Mouse (Mus musculus) liver, embryonic 11.5 days (tissue): Measurements from ENCODE around the gene Usp18. TPM values are rescaled to one million over a fixed set of nuclear protein-coding genes. Genes with fewer than 3 reads are reported as not detected.

Experiments
- ATAC-seq: fragments of 200-750 bp; cut with Nextera tagmentation; replicated peaks from 2 replicates; pipeline ENCODE4 v1.8.0; 2017; ENCODE audit warnings: moderate number of reproducible peaks, mild to moderate bottlenecking, moderate TSS enrichment, moderate library complexity; ENCODE audit not compliant: low FRiP score
- DNase-seq: peaks from one replicate; pipeline ENCODE4 v3.0.0-alpha.2; 2017; ENCODE audit warnings: low spot score
- H3K27ac ChIP-seq: fragments of 300-500 bp; sonication (generic); 2 replicates; pipeline ENCODE4 v1.5.1; 2014; ENCODE audit warnings: mild to moderate bottlenecking, low read depth, low read length, control low read depth
- H3K27me3 ChIP-seq: fragments of 300-500 bp; sonication (generic); replicated peaks from 2 replicates; pipeline ENCODE4 v1.6.1; 2014; ENCODE audit warnings: low read length, mixed read lengths; ENCODE audit not compliant: control insufficient read depth, insufficient read depth
- H3K36me3 ChIP-seq: fragments of 300-500 bp; sonication (generic); 2 replicates; pipeline ENCODE4 v1.6.1; 2014; ENCODE audit warnings: mild to moderate bottlenecking, low read length, moderate library complexity, mixed read lengths; ENCODE audit not compliant: control insufficient read depth, insufficient read depth
- H3K4me1 ChIP-seq: fragments of 300-500 bp; sonication (generic); replicated peaks from 2 replicates; pipeline ENCODE4 v1.6.1; 2014; ENCODE audit warnings: low read length, mixed read lengths; ENCODE audit not compliant: control insufficient read depth, insufficient read depth
- H3K4me2 ChIP-seq: fragments of 300-500 bp; sonication (generic); 2 replicates; pipeline ENCODE4 v1.6.1; 2014; ENCODE audit warnings: mild to moderate bottlenecking, control low read depth, moderate library complexity
- H3K4me3 ChIP-seq: fragments of 300-500 bp; sonication (generic); 2 replicates; pipeline ENCODE4 v1.5.1; 2014; ENCODE audit warnings: low read depth, low read length, control low read depth
- H3K9ac ChIP-seq: fragments of 300-500 bp; sonication (generic); 2 replicates; pipeline ENCODE4 v1.6.1; 2014; ENCODE audit warnings: low read depth, low read length, control low read depth
- H3K9me3 ChIP-seq: fragments of 300-500 bp; sonication (generic); 2 replicates; pipeline ENCODE4 v1.6.1; 2016; ENCODE audit warnings: low read length, inconsistent platforms, mixed read lengths; ENCODE audit not compliant: control insufficient read depth
- WGBS: fragments of 180-500 bp; shearing (Covaris S2); extraction: QIAGEN DNeasy Blood & Tissue Kit; methylation state at CpG from one replicate; pipeline ENCODE4 v1.1.7; 2014; 5-methylcytosine and 5-hydroxymethylcytosine counted together
- polyA plus RNA-seq: library from polyadenylated mRNA; unstranded; fragments of >200 nt; fragmentation: Nextera tagmentation; extraction: Ambion mirVana; gene quantifications from 2 replicates; pipeline ENCODE4 v1.2.1, GENCODE M21; 2014

The Usp18 gene
- polyA plus RNA-seq, 1 experiment from 2014 or later, result 3.6 TPM

GRCm38 (mm10) chr6:121300504-121300903, 54.8 kb downstream of the Usp18 start:
- WGBS, result 46% methylated on average over 9 of the region's 9 CpGs
- Histone ChIP-seq H3K4me1 (no peaks in the 10 kb centered on the region), H3K27me3 (no peaks in the 10 kb centered on the region), H3K9me3 (no peaks in the 10 kb centered on the region), H3K4me2 (peak overlapping the region; percentile 46), H3K4me3 (peak overlapping the region; percentile 23), H3K36me3 (no peaks in the 10 kb centered on the region), H3K9ac (no peak overlapping the region), H3K27ac (peak overlapping the region; percentile 6; the same call in 1 of the 2 replicates)
- ATAC-seq (peak; percentile 71), DNase-seq (no peak)

DNA sequence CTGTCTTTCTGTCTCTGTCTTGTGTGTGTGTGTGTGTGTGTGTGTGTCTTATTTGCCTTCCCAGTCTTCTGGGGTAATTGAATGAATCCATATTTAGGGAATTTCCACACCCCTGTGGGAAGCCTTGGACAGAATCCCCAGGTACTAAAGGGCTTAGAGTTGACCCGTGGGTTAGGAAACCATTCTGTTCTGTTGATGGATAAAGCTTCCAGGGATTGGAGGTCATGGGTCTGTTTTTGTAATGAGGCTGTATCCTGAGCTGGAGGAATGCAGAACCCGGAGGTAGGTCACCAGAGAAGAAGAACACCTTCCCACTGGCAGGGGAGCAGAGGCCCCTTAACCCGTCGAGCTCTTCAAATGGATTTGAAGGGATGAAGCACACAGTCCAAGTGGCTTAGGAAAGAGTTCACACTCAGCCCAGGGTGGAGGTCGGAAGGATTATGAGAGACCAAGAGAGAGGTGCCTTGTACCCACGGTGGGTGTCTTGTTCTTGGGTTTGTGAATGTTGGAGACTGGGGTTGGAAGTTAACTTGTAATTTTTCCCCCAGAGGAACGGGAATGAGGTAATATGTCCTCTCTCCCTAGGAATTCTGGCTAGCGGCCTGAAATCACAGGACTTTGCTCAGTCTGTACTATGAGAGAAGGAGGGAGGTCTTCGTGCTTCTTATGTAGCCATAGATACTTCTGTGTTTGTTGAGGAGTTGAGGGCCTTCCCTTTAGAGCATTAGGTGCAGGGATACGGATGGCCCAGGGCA, 57.9 kb downstream of the Usp18 start:
- no peak for DNase-seq
- Histone ChIP-seq H3K9ac (no peak overlapping the region), H3K27ac (no peak overlapping the region), H3K27me3 (no peaks in the 10 kb centered on the region), H3K4me2 (no peak overlapping the region), H3K36me3 (no peaks in the 10 kb centered on the region), H3K4me3 (no peak overlapping the region), H3K9me3 (no peaks in the 10 kb centered on the region), H3K4me1 (no peaks in the 10 kb centered on the region)
- ATAC-seq, result no peak
- WGBS, result 67% methylated on average over 10 of the region's 10 CpGs

- no peak overlapping the region for H3K27ac ChIP-seq
- no peak overlapping the region for H3K4me2 ChIP-seq
- H3K9ac ChIP-seq, result no peak overlapping the region
- H3K9me3 ChIP-seq, result no peaks in the 10 kb centered on the region
- H3K4me3 ChIP-seq, result no peak overlapping the region
- 67% methylated on average over 9 of the region's 9 CpGs for WGBS
- DNase-seq (no peak), ATAC-seq (no peak)
- H3K4me1 ChIP-seq, result no peaks in the 10 kb centered on the region; the same call in 1 of the 2 replicates
- no peaks in the 10 kb centered on the region for H3K36me3 ChIP-seq
- H3K27me3 ChIP-seq, result no peaks in the 10 kb centered on the region
Measured at GRCm38 (mm10) chr6:121304630-121305029, 58.9 kb downstream of the Usp18 start.

DNA sequence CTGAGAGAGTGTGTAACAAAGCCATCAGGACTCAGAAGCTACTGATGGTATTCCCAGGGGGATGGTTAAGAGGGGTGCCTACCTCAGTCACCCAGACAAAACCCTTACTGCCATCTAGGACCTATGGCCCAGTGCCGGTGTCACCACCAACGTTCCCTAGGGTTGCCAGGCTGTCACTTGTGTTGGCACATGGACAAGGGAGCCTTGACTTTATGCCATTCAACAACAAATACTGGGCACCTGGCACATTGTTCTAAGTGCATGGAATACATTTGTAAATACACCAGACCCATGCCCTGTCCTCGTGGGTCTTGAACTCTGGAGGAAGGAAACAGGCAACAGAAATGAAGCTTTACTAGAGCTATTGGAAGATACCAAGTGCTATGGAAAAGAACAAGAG, 59.9 kb downstream of the Usp18 start:
- H3K9ac ChIP-seq, result no peak overlapping the region
- no peaks in the 10 kb centered on the region; the same call in 1 of the 2 replicates for H3K4me1 ChIP-seq
- H3K9me3 ChIP-seq, result no peaks in the 10 kb centered on the region
- H3K36me3 ChIP-seq, result no peaks in the 10 kb centered on the region
- H3K27ac ChIP-seq, result no peak overlapping the region
- 79% methylated on average over 3 of the region's 3 CpGs for WGBS
- ATAC-seq (no peak), DNase-seq (no peak)
- H3K27me3 ChIP-seq, result no peaks in the 10 kb centered on the region
- H3K4me2 ChIP-seq, result no peak overlapping the region
- H3K4me3 ChIP-seq, result no peak overlapping the region

DNA sequence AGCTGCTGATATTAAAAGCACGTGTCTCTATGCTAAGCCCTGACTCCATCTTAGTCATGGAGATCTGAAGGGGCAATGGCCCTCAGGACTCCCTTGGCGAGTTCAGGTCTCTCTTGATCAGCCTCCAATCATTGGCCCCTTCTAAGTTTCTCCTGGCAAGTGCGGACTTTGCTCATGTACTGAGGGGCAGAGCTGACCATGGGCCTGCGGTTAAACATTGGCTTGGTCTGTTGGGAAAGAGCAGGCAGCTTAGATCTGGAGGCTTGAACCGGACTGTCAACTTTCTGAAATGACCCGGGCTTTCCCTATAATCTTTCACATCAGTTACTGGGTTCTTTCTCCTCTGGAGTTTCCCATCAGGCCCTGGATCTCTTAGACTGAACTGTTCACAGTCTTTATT, 65.3 kb downstream of the Usp18 start:
- Histone ChIP-seq H3K9me3 (no peaks in the 10 kb centered on the region), H3K27me3 (no peaks in the 10 kb centered on the region), H3K4me1 (no peaks in the 10 kb centered on the region; the same call in 1 of the 2 replicates), H3K27ac (peak overlapping the region; percentile 43; the same call in 1 of the 2 replicates), H3K4me3 (no peak overlapping the region), H3K4me2 (no peak overlapping the region), H3K36me3 (no peaks in the 10 kb centered on the region), H3K9ac (no peak overlapping the region)
- 66% methylated on average over 6 of the region's 6 CpGs for WGBS
- ATAC-seq (peak; percentile 71; the same call in 1 of the 2 replicates), DNase-seq (no peak)

DNA sequence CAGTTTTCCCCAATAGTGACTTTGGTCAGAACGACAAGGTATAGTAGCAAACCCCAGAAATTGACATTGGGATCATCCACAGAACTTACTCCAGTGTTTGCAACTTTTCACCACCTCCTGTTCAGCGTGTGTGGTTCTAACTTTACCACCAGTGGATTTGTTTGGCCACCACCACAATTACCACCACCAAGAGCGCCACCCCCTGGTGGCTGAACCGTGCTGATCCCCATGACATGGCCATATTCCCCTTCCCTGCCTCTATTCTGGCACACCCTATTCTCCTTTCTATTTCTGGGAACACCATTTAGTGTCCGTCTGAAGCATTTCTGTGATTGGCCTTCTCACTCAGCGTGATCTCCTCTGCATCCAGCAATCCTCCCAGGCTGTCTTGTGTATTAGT, 73.4 kb downstream of the Usp18 start:
- Histone ChIP-seq H3K27me3 (no peaks in the 10 kb centered on the region), H3K9me3 (no peaks in the 10 kb centered on the region), H3K36me3 (no peaks in the 10 kb centered on the region), H3K4me2 (no peak overlapping the region), H3K4me3 (no peak overlapping the region), H3K9ac (no peak overlapping the region), H3K27ac (no peak overlapping the region), H3K4me1 (no peaks in the 10 kb centered on the region)
- no peak for DNase-seq
- 56% methylated on average over 6 of the region's 6 CpGs for WGBS
- ATAC-seq, result no peak

Other genes with a start within 250 kb of the Usp18 start
- gene Mical3, start 114.9 kb upstream of the Usp18 start, polyA plus RNA-seq, result 16.6 and 20.2 TPM in 2 replicates
- 6.0 and 6.3 TPM in 2 replicates for gene Pex26, start 62.2 kb upstream of the Usp18 start, polyA plus RNA-seq
- gene Tuba8, start 35.2 kb upstream of the Usp18 start, polyA plus RNA-seq, result 10.5 and 11.5 TPM in 2 replicates
- gene Slc6a13, start 54.3 kb downstream of the Usp18 start, polyA plus RNA-seq, result 17.6 and 18.7 TPM in 2 replicates
- 1.1 and 1.4 TPM in 2 replicates for gene Slc6a12, start 97.2 kb downstream of the Usp18 start, polyA plus RNA-seq
- 0.03 TPM in 1 of 2 replicates, not detected in the other for gene Iqsec3, start 227.8 kb downstream of the Usp18 start, polyA plus RNA-seq